10 mouse cellular contexts compared by ENCODE assay signal in the genomic region with DNA sequence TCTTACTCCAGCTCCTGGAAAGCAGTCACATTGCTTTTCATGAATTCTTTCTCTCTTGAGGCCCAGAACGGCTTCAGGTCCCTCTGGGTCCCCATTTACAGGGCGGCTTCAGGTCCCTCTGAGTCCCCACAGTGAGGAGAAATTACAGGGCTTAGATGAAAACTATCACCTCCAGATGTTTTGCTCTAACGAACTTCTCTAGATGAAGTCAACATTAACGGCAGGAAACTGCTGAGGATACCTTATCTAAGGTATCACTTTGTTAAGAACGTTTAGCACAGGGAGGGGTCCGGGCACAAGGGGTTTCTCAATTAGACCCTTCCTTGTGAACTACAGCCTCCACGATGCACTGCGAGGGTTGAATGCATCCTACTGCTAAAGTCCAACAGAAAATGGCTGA. TPM values are rescaled to one million over a fixed set of nuclear protein-coding genes. Genes with fewer than 3 reads are reported as not detected.
A peak's percentile ranks its signal among the peaks of the same experiment; 100 is the strongest.
DNase-seq lines count a peak whose midpoint lies in the region; ATAC-seq and TF ChIP-seq lines count a peak whose summit lies in the region.
"Had no signal": no experiment of that assay in that cellular context is flagged by ENCODE, and none has a peak within 500 bp of the region (broad histone marks: within the 10 kb centered on the region; RNA-seq: fewer than 3 reads in every experiment).

No protein-coding gene starts in this region.

- TF ChIP-seq POLR2A in ES-Bruce4 (IDR thresholded peaks at IDR 0.05; ENCODE audit: insufficient read depth, low read length) = no peak

- H3K9me3 ChIP-seq in heart, embryonic 16.5 days (replicated peaks; ENCODE audit: control insufficient read depth, low read length) = no peaks in the 10 kb centered on the region
- H3K9me3 ChIP-seq in ES-Bruce4 (replicated peaks; ENCODE audit: control insufficient read depth, insufficient read depth, low read length, poor library complexity, severe bottlenecking) = no peaks in the 10 kb centered on the region
- H3K9me3 ChIP-seq in forebrain, embryonic 15.5 days = no peaks in the 10 kb centered on the region
- H3K9me3 ChIP-seq in liver, embryonic 16.5 days (replicated peaks; ENCODE audit: control insufficient read depth, low read length) = no peaks in the 10 kb centered on the region

- H3K27me3 ChIP-seq in heart, embryonic 16.5 days (ENCODE audit: control insufficient read depth, insufficient read depth, low read length) = no peaks in the 10 kb centered on the region
- H3K27me3 ChIP-seq in ES-Bruce4 (ENCODE audit: control insufficient read depth, insufficient read depth, low read length, poor library complexity, severe bottlenecking) = no peaks in the 10 kb centered on the region
- H3K27me3 ChIP-seq in forebrain, embryonic 15.5 days = no peaks in the 10 kb centered on the region
- H3K27me3 ChIP-seq in liver, embryonic 16.5 days (ENCODE audit: control insufficient read depth, insufficient read depth, low read depth, low read length) = no peaks in the 10 kb centered on the region
- H3K27me3 ChIP-seq: Patski had no signal

- peak overlapping the region; percentile 97 for H3K4me2 ChIP-seq in heart, embryonic 16.5 days (ENCODE audit: low read depth, low read length)
- peak overlapping the region; percentile 75; the same call in 1 of the 2 replicates for H3K4me2 ChIP-seq in forebrain, embryonic 15.5 days (replicated peaks)
- H3K4me2 ChIP-seq in liver, embryonic 16.5 days (ENCODE audit: low read depth, low read length) = peak overlapping the region; percentile 94

- no peaks in the 10 kb centered on the region for H3K36me3 ChIP-seq in heart, embryonic 16.5 days (ENCODE audit: control insufficient read depth, insufficient read depth)
- H3K36me3 ChIP-seq in ES-Bruce4 (ENCODE audit: control insufficient read depth, insufficient read depth, low read length, poor library complexity, severe bottlenecking) = no peaks in the 10 kb centered on the region; the same call in 1 of the 2 replicates
- H3K36me3 ChIP-seq in forebrain, embryonic 15.5 days = no peaks in the 10 kb centered on the region
- H3K36me3 ChIP-seq in liver, embryonic 16.5 days (ENCODE audit: control insufficient read depth, insufficient read depth) = no peaks in the 10 kb centered on the region

- 64% methylated on average over 8 of the region's 8 CpGs for WGBS in heart, embryonic 16.5 days
- 92% methylated on average over 8 of the region's 8 CpGs for WGBS in forebrain, embryonic 15.5 days
- WGBS in liver, embryonic 16.5 days (ENCODE audit: insufficient replicate concordance) = 22% methylated on average over 8 of the region's 8 CpGs

- H3K4me1 ChIP-seq in heart, embryonic 16.5 days (ENCODE audit: control insufficient read depth, insufficient read depth, low read length) = peaks cover 27% of the 10 kb centered on the region
- no peaks in the 10 kb centered on the region for H3K4me1 ChIP-seq in ES-Bruce4 (ENCODE audit: control insufficient read depth, insufficient read depth, low read length)
- peaks cover 33% of the 10 kb centered on the region for H3K4me1 ChIP-seq in forebrain, embryonic 15.5 days
- H3K4me1 ChIP-seq in liver, embryonic 16.5 days (ENCODE audit: control insufficient read depth, low read depth, low read length) = peaks cover 23% of the 10 kb centered on the region

- peak overlapping the region; percentile 85 for H3K27ac ChIP-seq in heart, embryonic 16.5 days (ENCODE audit: low read length)
- no peak overlapping the region for H3K27ac ChIP-seq in ES-Bruce4 (ENCODE audit: insufficient read depth, low read length)
- H3K27ac ChIP-seq in forebrain, embryonic 15.5 days (replicated peaks) = no peak overlapping the region
- peak overlapping the region; percentile 92 for H3K27ac ChIP-seq in liver, embryonic 16.5 days (ENCODE audit: low read length)

- intact Hi-C loops in heart, postnatal 36 days (cut with DNase I) = loop anchor here (2.0 to 5.0 kb wide), 2 partner anchors 121 to 145 kb away; a partner anchor contains a TSS

- no peak for TF ChIP-seq CTCF in ES-Bruce4 (IDR thresholded peaks at IDR 0.05; ENCODE audit: low read depth, low read length)

- H3K4me3 ChIP-seq in heart, embryonic 16.5 days (ENCODE audit: low read length) = no peak overlapping the region
- H3K4me3 ChIP-seq in ES-Bruce4 (ENCODE audit: low read depth, low read length) = no peak overlapping the region
- peak overlapping the region; percentile 97; the same call in 1 of the 2 replicates for H3K4me3 ChIP-seq in forebrain, embryonic 15.5 days
- H3K4me3 ChIP-seq in liver, embryonic 16.5 days (ENCODE audit: low read depth, low read length) = peak overlapping the region; percentile 80

- no peak overlapping the region for H3K9ac ChIP-seq in heart, embryonic 16.5 days (ENCODE audit: low read length)
- H3K9ac ChIP-seq in ES-Bruce4 (ENCODE audit: low read depth, poor library complexity, severe bottlenecking) = peak overlapping the region; percentile 87; the same call in 1 of the 2 replicates
- H3K9ac ChIP-seq in forebrain, embryonic 15.5 days (replicated peaks) = no peak overlapping the region
- H3K9ac ChIP-seq in liver, embryonic 16.5 days (ENCODE audit: low read depth, low read length) = peak overlapping the region; percentile 78

- DNase-seq in heart, postnatal 36 days = no peak
- no peak for DNase-seq in layer of hippocampus, postnatal 25 days (ENCODE audit: extremely low spot score in 1 of 2, low spot score in 1 of 2)
- no peak for DNase-seq in frontal cortex, postnatal 36 days (ENCODE audit: low spot score in 2 of 2)
- no peak for DNase-seq in kidney, postnatal 10 days
- DNase-seq: layer of hippocampus, postnatal 36 days had no signal

- TF ChIP-seq EP300 in ES-Bruce4 (IDR thresholded peaks at IDR 0.05; ENCODE audit: insufficient read depth, low read depth, low read length) = no peak

- ATAC-seq in heart, embryonic 16.5 days (replicated peaks; ENCODE audit: extremely low read depth, insufficient read depth, low FRiP score) = no peak
- no peak for ATAC-seq in forebrain, embryonic 15.5 days (replicated peaks)
- no peak for ATAC-seq in liver, embryonic 16.5 days (ENCODE audit: low read depth)
- ATAC-seq: Patski had no signal

RNA-seq across cellular contexts. Expression of a gene that starts 1.1 kb away (rescaled TPM):
- 9.0 and 9.5 TPM in 2 replicates for polyA plus RNA-seq in heart, embryonic 16.5 days (2015; fragmentation: Nextera tagmentation; extraction: Ambion mirVana)
- 1 to 10 TPM; 2.4 to 2.9 TPM for total RNA-seq in heart, postnatal 36 days (2021)
- polyA plus RNA-seq in ES-Bruce4 (2011; ENCODE audit: insufficient read depth, insufficient read length, low read depth, missing spikeins) = 53.4 and 64.2 TPM in 2 replicates
- polyA plus RNA-seq in forebrain, embryonic 15.5 days (2015; fragmentation: Nextera tagmentation; extraction: Ambion mirVana) = 9.0 and 9.8 TPM in 2 replicates
- 7.1 and 7.9 TPM in 2 replicates for polyA plus RNA-seq in liver, embryonic 16.5 days (2015; fragmentation: Nextera tagmentation; extraction: Ambion mirVana)
- total RNA-seq in layer of hippocampus, postnatal 25 days (2021) = 1 to 10 TPM; 3.4 to 5.8 TPM

RNA-seq across cellular contexts. Expression of a gene that starts 1.2 kb away (rescaled TPM):
- 53.6 and 63.5 TPM in 2 replicates for polyA plus RNA-seq in heart, embryonic 16.5 days (2015; fragmentation: Nextera tagmentation; extraction: Ambion mirVana)
- 1 to 10 TPM; 3.5 to 4.0 TPM for total RNA-seq in heart, postnatal 36 days (2021)
- 96.0 and 99.9 TPM in 2 replicates for polyA plus RNA-seq in ES-Bruce4 (2011; ENCODE audit: insufficient read depth, insufficient read length, low read depth, missing spikeins)
- polyA plus RNA-seq in forebrain, embryonic 15.5 days (2015; fragmentation: Nextera tagmentation; extraction: Ambion mirVana) = 272 and 287 TPM in 2 replicates
- 36.5 and 43.4 TPM in 2 replicates for polyA plus RNA-seq in liver, embryonic 16.5 days (2015; fragmentation: Nextera tagmentation; extraction: Ambion mirVana)
- 10 to 100 TPM; 13.2 to 15.3 TPM for total RNA-seq in layer of hippocampus, postnatal 25 days (2021)

Comparison
In these comparisons a context has a peak if more than half of its experiments do, and no peak if none do; other contexts are left out.
1. H3K27ac ChIP-seq: peak in heart, embryonic 16.5 days (single experiment) and liver, embryonic 16.5 days (single experiment); none in ES-Bruce4 (single experiment) and forebrain, embryonic 15.5 days (single experiment).
2. H3K4me3 ChIP-seq: peak in forebrain, embryonic 15.5 days (single experiment) and liver, embryonic 16.5 days (single experiment); none in heart, embryonic 16.5 days (single experiment) and ES-Bruce4 (single experiment).
3. H3K9ac ChIP-seq: peak in ES-Bruce4 (single experiment) and liver, embryonic 16.5 days (single experiment); none in heart, embryonic 16.5 days (single experiment) and forebrain, embryonic 15.5 days (single experiment).
4. Peak in every context shown above with its lines, with median percentiles within 50 percentile points of each other: H3K4me2 ChIP-seq.